Mouse (Mus musculus): Measurements from ENCODE around the gene Anapc7. TPM values are rescaled to one million over a fixed set of nuclear protein-coding genes. Genes with fewer than 3 reads are reported as not detected.

Gene Anapc7
- 23.4 and 36.1 TPM in 2 replicates for polyA plus RNA-seq (2012; rRNA removed; ENCODE audit: low replicate concordance)

DNA sequence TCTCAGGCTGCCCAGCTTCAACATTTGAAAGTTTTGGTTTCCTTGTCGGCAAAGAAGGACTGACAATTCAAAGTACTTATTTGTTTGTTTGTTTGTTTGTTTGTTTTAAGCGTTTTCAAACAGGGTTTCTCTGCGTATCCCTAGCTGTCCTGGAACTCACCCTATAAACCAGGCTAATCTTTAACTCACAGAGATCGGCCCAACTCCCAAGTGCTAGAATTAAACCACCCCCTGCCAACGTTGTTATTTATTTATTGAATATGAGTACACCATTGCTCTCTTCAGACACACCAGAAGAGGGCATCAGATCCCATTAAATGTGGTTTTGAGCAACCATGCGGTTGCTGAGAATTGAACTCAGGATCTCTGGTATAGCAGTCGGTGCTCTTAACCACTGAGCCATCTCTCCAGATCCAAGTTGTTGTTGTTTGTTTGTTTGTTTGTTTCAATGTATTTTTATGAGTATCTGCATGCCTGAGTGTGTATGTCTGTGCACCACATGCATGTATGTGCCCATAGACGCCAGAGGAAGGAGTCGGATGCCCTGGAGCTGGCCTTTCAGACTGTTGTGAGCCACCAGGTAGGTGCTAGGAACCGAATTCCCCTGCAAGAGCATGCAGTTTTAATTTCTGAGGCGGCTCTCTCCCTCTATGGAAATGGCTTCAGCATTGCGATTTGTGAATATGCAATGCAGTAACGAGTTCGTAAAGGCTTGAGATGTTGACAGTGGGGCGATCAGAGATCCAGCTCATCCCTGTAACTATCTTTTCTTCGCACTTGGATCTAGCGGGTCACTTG, at the start of gene Anapc7:
Anapc7 (plus strand) TSS at position 423 of the 798 bp plus-strand sequence.

DNA sequence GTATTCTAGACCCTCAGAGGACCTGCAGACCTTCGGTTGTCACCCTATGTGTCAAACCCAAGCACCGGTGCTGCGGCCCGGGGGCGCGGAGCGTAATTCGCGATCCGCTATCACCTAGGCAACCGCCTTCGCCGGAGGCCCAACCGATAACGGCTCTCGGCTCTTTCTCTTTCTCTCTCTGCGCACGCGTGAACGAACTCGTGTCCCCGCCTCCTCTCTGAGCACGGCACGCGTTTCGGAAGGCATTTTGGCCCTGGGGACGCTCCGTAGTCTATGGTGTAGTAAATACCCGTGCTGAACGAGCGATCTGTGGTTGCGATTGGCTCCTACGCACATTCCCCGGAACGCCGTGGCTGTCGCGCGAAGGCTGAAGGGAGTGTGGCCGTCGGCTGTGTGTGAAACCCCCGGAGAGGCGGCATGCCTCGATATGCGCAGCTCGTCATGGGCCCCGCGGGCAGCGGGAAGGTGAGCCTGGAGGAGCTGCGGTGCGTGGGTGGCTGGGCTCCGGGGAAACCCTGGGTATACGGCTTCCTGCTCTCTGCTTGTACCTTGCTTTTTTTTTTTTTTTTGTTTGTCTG, 49.2 kb upstream of the Anapc7 start, which contains the start of gene Fam216a:
Fam216a (minus strand) TSS at position 173 of the 578 bp plus-strand sequence.

DNA sequence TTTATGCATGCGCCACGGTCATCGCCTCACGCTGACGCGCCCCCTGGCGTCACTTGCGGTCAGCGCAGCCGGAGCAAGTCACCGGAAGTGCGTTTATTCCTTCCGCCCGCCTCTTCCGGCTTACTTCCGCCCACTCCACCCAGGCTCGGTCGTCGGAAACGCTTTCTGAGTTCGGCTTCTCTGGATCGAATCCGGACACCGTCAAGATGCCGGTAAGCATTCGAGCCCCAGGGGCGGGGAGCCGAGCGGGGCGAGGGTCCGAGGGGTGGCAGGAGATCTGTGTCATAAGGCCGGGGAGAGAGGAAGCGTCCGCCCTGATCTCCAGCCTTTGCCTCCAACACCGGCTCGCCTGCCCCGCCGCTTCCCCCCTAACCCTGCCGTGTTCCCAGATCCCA, 29.7 kb upstream of the Anapc7 start, which contains the start of gene Arpc3:
Arpc3 (plus strand) TSS at position 93 of the 395 bp plus-strand sequence.

Other genes starting within 250 kb of the Anapc7 start
- 28.6 and 41.8 TPM in 2 replicates for gene Hvcn1, start 214.9 kb upstream of the Anapc7 start, polyA plus RNA-seq (2012; rRNA removed; ENCODE audit: low replicate concordance)
- gene Tctn1, start 157.2 kb upstream of the Anapc7 start, polyA plus RNA-seq (2012; rRNA removed; ENCODE audit: low replicate concordance) = 22.6 and 34.3 TPM in 2 replicates
- 20.2 and 23.0 TPM in 2 replicates for gene Pptc7, start 137.3 kb upstream of the Anapc7 start, polyA plus RNA-seq (2012; rRNA removed; ENCODE audit: low replicate concordance)
- 5.0 and 7.0 TPM in 2 replicates for gene Rad9b, start 67.5 kb upstream of the Anapc7 start, polyA plus RNA-seq (2012; rRNA removed; ENCODE audit: low replicate concordance)
- 90.4 and 104 TPM in 2 replicates for gene Vps29, start 67.3 kb upstream of the Anapc7 start, polyA plus RNA-seq (2012; rRNA removed; ENCODE audit: low replicate concordance)
- 29.7 and 33.2 TPM in 2 replicates for gene Gpn3, start 49.8 kb upstream of the Anapc7 start, polyA plus RNA-seq (2012; rRNA removed; ENCODE audit: low replicate concordance)
- gene Fam216a, start 49.3 kb upstream of the Anapc7 start, polyA plus RNA-seq (2012; rRNA removed; ENCODE audit: low replicate concordance) = 22.4 and 36.7 TPM in 2 replicates
- 193 and 211 TPM in 2 replicates for gene Arpc3, start 29.8 kb upstream of the Anapc7 start, polyA plus RNA-seq (2012; rRNA removed; ENCODE audit: low replicate concordance)
- gene Atp2a2, start 80.5 kb downstream of the Anapc7 start, polyA plus RNA-seq (2012; rRNA removed; ENCODE audit: low replicate concordance) = 54.7 and 115 TPM in 2 replicates
- gene Ift81, start 192.8 kb downstream of the Anapc7 start, polyA plus RNA-seq (2012; rRNA removed; ENCODE audit: low replicate concordance) = 2.4 and 8.1 TPM in 2 replicates
- gene P2rx7, start 222.2 kb downstream of the Anapc7 start, polyA plus RNA-seq (2012; rRNA removed; ENCODE audit: low replicate concordance) = 33.2 and 63.8 TPM in 2 replicates

Measured in subcutaneous adipose tissue, adult 2 months (tissue).